Mouse (Mus musculus) CH12.LX (cell line): Measurements from ENCODE around the gene Tekt4. TPM values are rescaled to one million over a fixed set of nuclear protein-coding genes. Genes with fewer than 3 reads are reported as not detected.

Experiments
- DNase-seq: peaks from one replicate; pipeline ENCODE4 v3.0.0-alpha.2; 2013; ENCODE audit errors: extremely low read depth
- H3K27ac ChIP-seq: 2 replicates; pipeline ENCODE4 v1.5.1; 2012; ENCODE audit warnings: low read depth, mild to moderate bottlenecking, control low read depth, moderate library complexity; ENCODE audit not compliant: insufficient read depth
- H3K27me3 ChIP-seq: replicated peaks from 2 replicates; pipeline ENCODE3; 2012; ENCODE audit warnings: inconsistent platforms
- H3K36me3 ChIP-seq, 2 experiments: replicated peaks in 1 of 2; 2 replicates each; pipeline versions ENCODE3 to v1.6.1; 2012; ENCODE audit warnings: inconsistent platforms in 1 of 2, low read length in 1 of 2, mild to moderate bottlenecking in 1 of 2, mixed read lengths in 1 of 2, moderate library complexity in 1 of 2; ENCODE audit not compliant: control insufficient read depth in 1 of 2, insufficient read depth in 1 of 2
- H3K4me1 ChIP-seq, 2 experiments: 2 replicates each; pipeline ENCODE4 v1.6.1; 2012; ENCODE audit warnings: inconsistent platforms in 1 of 2, moderate library complexity in 1 of 2; ENCODE audit not compliant: insufficient read depth in 2 of 2, control insufficient read depth in 1 of 2
- H3K4me2 ChIP-seq: 2 replicates; pipeline ENCODE4 v1.6.1; 2012; ENCODE audit warnings: low read depth, mild to moderate bottlenecking, control low read depth; ENCODE audit not compliant: poor library complexity, insufficient read depth, severe bottlenecking
- H3K4me3 ChIP-seq, 3 experiments: fragments of 150-350 bp in 1 of 3; sonication (generic) in 1 of 3; replicated peaks in 1 of 3; 2 replicates each; pipeline versions ENCODE3 to v1.5.1; 2011 to 2012; ENCODE audit warnings: low read depth in 2 of 3, low read length in 2 of 3, mild to moderate bottlenecking in 2 of 3, moderate library complexity in 2 of 3, control low read depth in 1 of 3, improper control_type of control experiment in 1 of 3, inconsistent platforms in 1 of 3, mixed read lengths in 1 of 3; ENCODE audit not compliant: poor library complexity in 1 of 3
- H3K79me2 ChIP-seq: replicated peaks from 2 replicates; pipeline ENCODE4 v1.6.1; 2012; ENCODE audit warnings: mild to moderate bottlenecking, moderate library complexity; ENCODE audit not compliant: control insufficient read depth, poor library complexity, insufficient read depth, severe bottlenecking; ENCODE audit errors: extremely low read depth
- H3K9ac ChIP-seq: 2 replicates; pipeline ENCODE4 v1.6.1; 2012; ENCODE audit warnings: low read depth, mild to moderate bottlenecking, control low read depth, moderate library complexity; ENCODE audit not compliant: insufficient read depth
- H3K9me3 ChIP-seq: replicated peaks from 2 replicates; pipeline ENCODE3; 2012; ENCODE audit warnings: low read length, inconsistent platforms, mixed read lengths
- BHLHE40 ChIP-seq: IDR thresholded peaks from 2 replicates; pipeline ENCODE4 v1.6.1; 2011; ENCODE audit warnings: mild to moderate bottlenecking, low read depth, low read length, improper control_type of control experiment
- CHD2 ChIP-seq: IDR thresholded peaks from 2 replicates; pipeline ENCODE4 v1.6.1; 2011; ENCODE audit warnings: low read length, improper control_type of control experiment
- CTCF ChIP-seq, 2 experiments: IDR thresholded peaks in 1 of 2; conservative IDR thresholded peaks in 1 of 2; 2 replicates each; pipeline ENCODE4 v1.5.1; 2011 to 2012; ENCODE audit warnings: low read depth in 2 of 2, low read length in 2 of 2, improper control_type of control experiment in 1 of 2, inconsistent platforms in 1 of 2, mild to moderate bottlenecking in 1 of 2, moderate library complexity in 1 of 2
- ELF1 ChIP-seq: IDR thresholded peaks from 2 replicates; pipeline ENCODE4 v1.6.1; 2014; ENCODE audit warnings: low read depth, mild to moderate bottlenecking, inconsistent platforms, low read length, improper control_type of control experiment
- EP300 ChIP-seq: IDR thresholded peaks from 2 replicates; pipeline ENCODE4 v1.6.1; 2011; ENCODE audit warnings: low read length, improper control_type of control experiment
- GABPA ChIP-seq: IDR thresholded peaks from 2 replicates; pipeline ENCODE4 v1.6.1; 2012; ENCODE audit warnings: low read depth, low read length, improper control_type of control experiment, inconsistent platforms; ENCODE audit not compliant: insufficient replicate concordance
- HCFC1 ChIP-seq: IDR thresholded peaks from 2 replicates; pipeline ENCODE4 v1.6.1; 2012; ENCODE audit warnings: low read depth, mild to moderate bottlenecking, inconsistent platforms, low read length, improper control_type of control experiment
- KAT2A ChIP-seq: IDR thresholded peaks from 2 replicates; pipeline ENCODE4 v1.6.1; 2012; ENCODE audit warnings: low read length, improper control_type of control experiment, inconsistent platforms; ENCODE audit not compliant: insufficient replicate concordance
- MAFK ChIP-seq: IDR thresholded peaks from 2 replicates; pipeline ENCODE4 v1.6.1; 2011; ENCODE audit warnings: low read length, improper control_type of control experiment; ENCODE audit not compliant: insufficient replicate concordance
- MAX ChIP-seq: IDR thresholded peaks from 2 replicates; pipeline ENCODE4 v1.6.1; 2011; ENCODE audit warnings: low read length, improper control_type of control experiment
- MEF2A ChIP-seq: IDR thresholded peaks from 2 replicates; pipeline ENCODE4 v1.6.1; 2014; ENCODE audit warnings: low read depth, mild to moderate bottlenecking, inconsistent platforms, low read length, improper control_type of control experiment, borderline replicate concordance
- MYC ChIP-seq: IDR thresholded peaks from 2 replicates; pipeline ENCODE4 v1.6.1; 2011; ENCODE audit warnings: low read depth, mild to moderate bottlenecking, improper control_type of control experiment, low read length
- NELFE ChIP-seq: IDR thresholded peaks from 2 replicates; pipeline ENCODE4 v1.6.1; 2011; ENCODE audit warnings: low read depth, low read length, improper control_type of control experiment
- NRF1 ChIP-seq: IDR thresholded peaks from 2 replicates; pipeline ENCODE4 v1.6.1; 2014; ENCODE audit warnings: low read depth, mild to moderate bottlenecking, inconsistent platforms, low read length, improper control_type of control experiment, moderate library complexity
- POLR2AphosphoS2 ChIP-seq: IDR thresholded peaks from 2 replicates; pipeline ENCODE4 v1.6.1; 2011; ENCODE audit warnings: low read depth, low read length, improper control_type of control experiment
- RAD21 ChIP-seq: IDR thresholded peaks from 2 replicates; pipeline ENCODE4 v1.6.1; 2011; ENCODE audit warnings: low read depth, mild to moderate bottlenecking, low read length, improper control_type of control experiment, moderate library complexity
- RCOR1 ChIP-seq: conservative IDR thresholded peaks from 2 replicates; pipeline ENCODE4 v1.6.1; 2012; ENCODE audit warnings: low read depth, mild to moderate bottlenecking, inconsistent platforms, low read length, improper control_type of control experiment
- SIN3A ChIP-seq: IDR thresholded peaks from 2 replicates; pipeline ENCODE4 v1.6.1; 2012; ENCODE audit warnings: low read length, improper control_type of control experiment, inconsistent platforms
- SMC3 ChIP-seq: IDR thresholded peaks from 2 replicates; pipeline ENCODE4 v1.6.1; 2011; ENCODE audit warnings: low read depth, low read length, improper control_type of control experiment
- TBP ChIP-seq: conservative IDR thresholded peaks from 2 replicates; pipeline ENCODE4 v1.6.1; 2011; ENCODE audit warnings: low read depth, low read length, improper control_type of control experiment
- TCF12 ChIP-seq: IDR thresholded peaks from 2 replicates; pipeline ENCODE4 v1.6.1; 2014; ENCODE audit warnings: low read depth, mild to moderate bottlenecking, inconsistent platforms, low read length, improper control_type of control experiment
- USF2 ChIP-seq: conservative IDR thresholded peaks from 2 replicates; pipeline ENCODE4 v1.6.1; 2011; ENCODE audit warnings: low read depth, low read length, improper control_type of control experiment
- ZMIZ1 ChIP-seq: IDR thresholded peaks from 2 replicates; pipeline ENCODE4 v1.6.1; 2012; ENCODE audit warnings: low read depth, mild to moderate bottlenecking, inconsistent platforms, low read length, improper control_type of control experiment
- ZNF384 ChIP-seq: IDR thresholded peaks from 2 replicates; pipeline ENCODE4 v1.6.1; 2012; ENCODE audit warnings: low read depth, low read length, improper control_type of control experiment, inconsistent platforms
- dilution Hi-C: fragments of 300-500 bp; cut with MboI; formaldehyde crosslinking; loops from 2 replicates; pipeline ENCODE4 v1.14.3; 2020; ENCODE audit warnings: low sequenced_read_pairs; ENCODE audit not compliant: extremely low pct_unique_long_range_greater_than_20kb, extremely low pct_ligation_motif_present
- in situ Hi-C: fragments of 300-500 bp; cut with MboI; formaldehyde crosslinking; loops from 3 replicates; pipeline ENCODE4 v1.14.3; 2019; ENCODE audit warnings: low sequenced_read_pairs, low pct_ligation_motif_present, low pct_unique_long_range_greater_than_20kb, mixed read lengths
- polyA plus RNA-seq: library from polyadenylated mRNA; unstranded; fragments of >175 nt; gene quantifications from 2 replicates; pipeline ENCODE4 v1.2.1, GENCODE M21; 2012; ENCODE audit warnings: low read depth; ENCODE audit not compliant: insufficient read length
- total RNA-seq, 2 experiments: library from RNA; depleted of rRNA; stranded (reverse); fragments of 300-350 nt in 1 of 2; fragments of >200 nt in 1 of 2; gene quantifications; 2 replicates each; pipeline ENCODE4 v1.2.3; 2012 to 2014

Tekt4 gene
- total and polyA plus RNA-seq, 3 experiments, result not detected

DNA sequence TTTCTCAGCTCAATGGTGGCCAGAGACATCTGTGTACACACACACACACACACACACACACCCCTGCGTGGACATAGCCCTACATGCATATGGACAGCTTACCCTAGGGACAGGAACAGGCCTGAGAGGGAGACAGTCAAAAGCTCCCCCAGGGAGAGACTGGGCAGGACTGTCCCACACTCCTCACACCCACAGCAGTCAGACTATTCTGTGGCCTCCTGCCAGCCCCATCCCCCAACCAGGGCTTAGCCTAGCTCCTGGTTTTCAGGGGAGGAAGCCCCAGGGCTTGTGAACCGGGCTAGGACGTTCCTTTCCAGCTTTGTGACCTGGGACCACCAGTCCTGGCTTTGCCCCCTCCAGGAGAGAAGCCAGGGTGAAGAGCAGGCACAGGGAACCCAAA lies 38.2 kb upstream of the Tekt4 start:
- H3K9me3 ChIP-seq, result no peaks in the 10 kb centered on the region
- no peak for DNase-seq
- H3K9ac ChIP-seq, result no peak overlapping the region
- H3K4me1 ChIP-seq, result no peaks in the 10 kb centered on the region
- H3K27ac ChIP-seq, result no peak overlapping the region
- H3K4me3 ChIP-seq, result no peak overlapping the region
- H3K79me2 ChIP-seq, result no peaks in the 10 kb centered on the region
- no peaks in the 10 kb centered on the region for H3K36me3 ChIP-seq
- peaks cover 74% of the 10 kb centered on the region for H3K27me3 ChIP-seq
- no peak overlapping the region for H3K4me2 ChIP-seq
- dilution Hi-C loops, result no loop called here
- in situ Hi-C loops, result no loop called here
- no peak for TF ChIP-seq NRF1
- no peak for TF ChIP-seq HCFC1
- no peak for TF ChIP-seq EP300
- TF ChIP-seq GABPA, result no peak
- TF ChIP-seq TBP, result no peak
- no peak for TF ChIP-seq MEF2A

DNA sequence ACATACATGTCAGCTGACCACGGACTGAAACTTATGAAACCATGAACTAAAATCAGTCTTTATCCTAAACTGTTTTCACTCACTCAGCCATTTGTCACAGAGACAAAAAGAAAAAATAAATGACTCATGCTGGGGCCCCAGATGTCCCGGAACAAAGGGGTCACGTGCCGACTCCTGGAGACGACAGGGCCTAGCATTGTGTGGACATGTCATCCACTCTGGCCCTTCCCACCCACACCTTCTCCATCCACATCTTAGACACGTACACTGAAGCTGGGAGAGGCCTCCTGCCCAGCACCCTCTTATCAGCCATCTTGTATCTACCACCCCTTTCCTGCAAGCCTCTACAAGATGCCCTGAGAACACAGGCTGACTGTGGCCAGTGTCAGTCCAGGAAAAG lies 36.4 kb upstream of the Tekt4 start:
- TF ChIP-seq BHLHE40 (0 out of 2 replicates have a peak, but pooled peaks have one; percentile 18), NELFE (no peak)
- no peaks in the 10 kb centered on the region for H3K9me3 ChIP-seq
- dilution Hi-C loops, result no loop called here
- H3K4me1 ChIP-seq, result no peaks in the 10 kb centered on the region
- H3K9ac ChIP-seq, result no peak overlapping the region
- H3K79me2 ChIP-seq, result no peaks in the 10 kb centered on the region
- H3K27me3 ChIP-seq, result peaks cover 78% of the 10 kb centered on the region
- no peak overlapping the region for H3K27ac ChIP-seq
- DNase-seq, result no peak
- no peak overlapping the region for H3K4me3 ChIP-seq
- H3K36me3 ChIP-seq, result no peaks in the 10 kb centered on the region
- H3K4me2 ChIP-seq, result no peak overlapping the region
- in situ Hi-C loops, result no loop called here

DNA sequence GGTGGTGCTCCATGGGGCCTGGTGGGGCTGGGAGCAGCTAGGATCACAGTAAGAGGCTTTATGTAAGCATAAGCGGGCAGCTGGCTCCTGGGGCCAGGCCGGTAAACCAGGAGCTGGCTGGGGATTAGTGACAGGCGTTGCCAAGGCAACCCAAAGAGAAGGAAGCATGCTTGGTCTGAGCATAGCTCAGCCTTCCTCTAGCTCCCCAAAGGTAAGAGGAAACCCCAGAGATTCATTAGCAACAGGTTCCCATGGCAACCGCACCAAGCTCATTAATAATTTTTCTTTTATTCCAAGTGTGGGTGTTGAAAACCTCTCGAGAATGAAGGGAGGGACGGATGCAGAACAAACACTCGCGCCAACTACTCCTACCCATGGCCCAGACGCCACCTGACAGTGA lies 35.5 kb upstream of the Tekt4 start:
- Histone ChIP-seq H3K27ac (no peak overlapping the region), H3K79me2 (no peaks in the 10 kb centered on the region), H3K4me3 (no peak overlapping the region), H3K9me3 (no peaks in the 10 kb centered on the region), H3K9ac (no peak overlapping the region), H3K27me3 (peaks cover 85% of the 10 kb centered on the region), H3K4me2 (no peak overlapping the region), H3K4me1 (no peaks in the 10 kb centered on the region), H3K36me3 (no peaks in the 10 kb centered on the region)
- TF ChIP-seq KAT2A (no peak), SIN3A (no peak), POLR2AphosphoS2 (no peak), CTCF (conservative IDR thresholded peaks at IDR 0.05 in 1 of 2, IDR thresholded peaks at IDR 0.05 in 1 of 2; ENCODE audit: low read depth in 2 of 2, low read length in 2 of 2) (no peak), USF2 (no peak), MAX (no peak), ZNF384 (no peak), SMC3 (no peak), MEF2A (no peak), ZMIZ1 (no peak), NRF1 (no peak), MYC (no peak), MAFK (no peak), NELFE (no peak), CHD2 (no peak), ELF1 (no peak), RCOR1 (no peak), TCF12 (no peak), RAD21 (no peak)
- no peak for DNase-seq
- dilution Hi-C loops, result no loop called here
- in situ Hi-C loops, result no loop called here
